Mouse (Mus musculus) liver, adult 2 months (tissue): ENCODE results near the gene Tktl2.

ENCODE experiments used
- CTCF ChIP-seq: fragments of 200-500 bp; IDR thresholded peaks from 2 replicates; pipeline ENCODE4 v1.5.1; 2011; ENCODE audit warnings: low read depth, low read length, control low read depth
- POLR2A ChIP-seq: fragments of 200-500 bp; IDR thresholded peaks from 2 replicates; pipeline ENCODE4 v1.6.1; 2011; ENCODE audit warnings: low read length, control low read depth; ENCODE audit not compliant: insufficient read depth; ENCODE audit errors: extremely low read depth

DNA sequence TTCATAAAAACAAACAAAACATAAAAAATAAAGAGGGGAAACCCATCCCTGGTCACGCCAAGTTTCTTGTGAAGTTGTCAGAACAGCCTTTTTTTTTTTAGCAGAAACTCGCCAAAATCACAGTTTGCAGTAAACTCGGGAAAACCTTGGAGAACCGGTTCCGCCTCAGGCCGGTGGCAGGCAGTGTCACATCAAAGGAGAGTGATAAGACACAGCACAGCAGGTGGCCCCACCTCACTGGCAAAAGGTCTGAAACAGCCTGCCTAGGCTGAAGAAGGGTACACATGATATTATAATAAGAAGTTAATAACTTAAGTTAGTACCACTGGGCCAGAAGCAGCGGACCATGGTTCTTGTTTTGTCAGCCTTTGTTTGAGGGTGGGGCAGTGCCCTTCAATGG is 38.5 kb downstream of the Tktl2 start:
- TF ChIP-seq POLR2A = no peak
- no peak for TF ChIP-seq CTCF
